In the genomic region with DNA sequence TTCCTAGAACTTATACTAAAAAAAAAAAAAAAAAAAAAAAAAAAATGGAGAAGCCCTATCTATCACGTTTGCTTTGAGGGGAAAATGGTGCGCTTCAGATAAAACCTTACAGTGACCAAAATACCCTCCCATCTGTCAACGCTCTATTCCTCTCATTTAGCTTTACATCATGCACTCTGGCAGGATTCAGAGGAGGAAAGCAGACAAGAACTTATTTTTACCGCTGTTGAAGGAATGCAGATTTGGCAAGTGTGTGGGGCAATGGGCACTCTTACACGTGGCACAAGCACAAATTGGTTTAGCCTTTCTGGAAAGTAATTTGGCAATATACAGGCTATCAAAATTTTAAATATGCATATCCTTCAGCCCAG, we compare ENCODE assay signal across 29 mouse cellular contexts.
DNase-seq lines count a peak whose midpoint lies in the region; ATAC-seq and TF ChIP-seq lines count a peak whose summit lies in the region.
"Had no signal": no experiment of that assay in that cellular context is flagged by ENCODE, and none has a peak within 500 bp of the region (broad histone marks: within the 10 kb centered on the region; RNA-seq: fewer than 3 reads in every experiment).

No protein-coding gene starts in this region.

- peak overlapping the region; percentile 22; the same call in 1 of the 2 replicates for H3K4me2 ChIP-seq in heart, embryonic 14.5 days (ENCODE audit: low read length)
- H3K4me2 ChIP-seq in liver, embryonic 13.5 days: no peak overlapping the region
- no peak overlapping the region for H3K4me2 ChIP-seq in forebrain, embryonic 12.5 days
- no peak overlapping the region for H3K4me2 ChIP-seq in midbrain, embryonic 11.5 days
- H3K4me2 ChIP-seq: forebrain, embryonic 13.5 days; heart, embryonic 15.5 days; hindbrain, embryonic 13.5 days; limb, embryonic 12.5 days; liver, embryonic 15.5 days; lung, embryonic 15.5 days; neural tube, embryonic 12.5 days had no signal

- TF ChIP-seq RAD21 in MEL (IDR thresholded peaks at IDR 0.05; ENCODE audit: low read depth, low read length): no peak

- H3K79me2 ChIP-seq in heart, adult 2 months (replicated peaks; ENCODE audit: control insufficient read depth, insufficient read depth, low read length): no peaks in the 10 kb centered on the region
- no peaks in the 10 kb centered on the region for H3K79me2 ChIP-seq in MEL (ENCODE audit: control insufficient read depth, insufficient read depth, low read length, poor library complexity)

- ATAC-seq in heart, embryonic 14.5 days (ENCODE audit: insufficient number of reproducible peaks, insufficient read depth, low FRiP score, low read depth): no peak
- ATAC-seq in liver, embryonic 13.5 days (ENCODE audit: low read depth): peak; percentile 61
- no peak for ATAC-seq in forebrain, embryonic 12.5 days (ENCODE audit: low FRiP score)
- ATAC-seq in midbrain, embryonic 11.5 days (ENCODE audit: low FRiP score): no peak
- ATAC-seq: CD4-positive, CD25-positive, alpha-beta regulatory T cell, adult 4 months; forebrain, embryonic 13.5 days; intestine, embryonic 16.5 days had no signal

- peaks cover 5 to 12% of the 10 kb centered on the region in 2 experiments for H3K4me1 ChIP-seq in heart, embryonic 14.5 days (ENCODE audit: control insufficient read depth in 2 of 2, insufficient read depth in 2 of 2, low read length in 2 of 2)
- H3K4me1 ChIP-seq in heart, adult 2 months (ENCODE audit: control insufficient read depth, insufficient read depth, low read length): no peaks in the 10 kb centered on the region
- peaks cover 10 to 14% of the 10 kb centered on the region in 2 experiments for H3K4me1 ChIP-seq in MEL (ENCODE audit: control insufficient read depth in 1 of 2, insufficient read depth in 2 of 2, low read length in 2 of 2)
- peaks cover 12% of the 10 kb centered on the region for H3K4me1 ChIP-seq in liver, embryonic 13.5 days (replicated peaks)
- no peaks in the 10 kb centered on the region for H3K4me1 ChIP-seq in forebrain, embryonic 12.5 days
- H3K4me1 ChIP-seq in midbrain, embryonic 11.5 days (ENCODE audit: control insufficient read depth, insufficient read depth, low read length): no peaks in the 10 kb centered on the region
- H3K4me1 ChIP-seq: forebrain, embryonic 13.5 days; hindbrain, embryonic 13.5 days; limb, embryonic 12.5 days; lung, embryonic 15.5 days; midbrain, embryonic 10.5 days; neural tube, embryonic 12.5 days had no signal

- no peak for TF ChIP-seq POLR2A in heart, adult 2 months (IDR thresholded peaks at IDR 0.05; ENCODE audit: insufficient read depth, low read depth, low read length)
- no peak for TF ChIP-seq POLR2A in MEL (IDR thresholded peaks at IDR 0.05; ENCODE audit: control insufficient read depth in 1 of 2, insufficient read depth in 1 of 2, low read depth in 1 of 2, low read length in 2 of 2, poor library complexity in 1 of 2)

- WGBS in heart, embryonic 14.5 days: 20% methylated on average over 5 of the region's 5 CpGs
- WGBS in heart, adult 2 months: 35% methylated on average over 5 of the region's 5 CpGs
- 25% methylated on average over 5 of the region's 5 CpGs for WGBS in liver, embryonic 13.5 days (ENCODE audit: insufficient replicate concordance)
- WGBS in forebrain, embryonic 12.5 days: 89% methylated on average over 5 of the region's 5 CpGs
- WGBS in midbrain, embryonic 11.5 days: 91% methylated on average over 5 of the region's 5 CpGs

- H3K27me3 ChIP-seq in heart, embryonic 14.5 days (ENCODE audit: control insufficient read depth, insufficient read depth, low read length): no peaks in the 10 kb centered on the region
- no peaks in the 10 kb centered on the region for H3K27me3 ChIP-seq in heart, adult 2 months (ENCODE audit: control insufficient read depth, insufficient read depth, low read length)
- H3K27me3 ChIP-seq in MEL (ENCODE audit: control insufficient read depth in 1 of 2, insufficient read depth in 2 of 2, low read length in 2 of 2): no peaks in the 10 kb centered on the region
- H3K27me3 ChIP-seq in liver, embryonic 13.5 days: no peaks in the 10 kb centered on the region
- no peaks in the 10 kb centered on the region for H3K27me3 ChIP-seq in forebrain, embryonic 12.5 days
- H3K27me3 ChIP-seq in midbrain, embryonic 11.5 days (ENCODE audit: control insufficient read depth, insufficient read depth, low read length): no peaks in the 10 kb centered on the region
- H3K27me3 ChIP-seq: forebrain, embryonic 13.5 days; heart, embryonic 15.5 days; limb, embryonic 12.5 days; liver, embryonic 15.5 days; lung, embryonic 15.5 days; neural tube, embryonic 12.5 days had no signal

- no peak for TF ChIP-seq EP300 in heart, adult 2 months (IDR thresholded peaks at IDR 0.05; ENCODE audit: insufficient read depth, low read depth, low read length)
- TF ChIP-seq EP300 in MEL (IDR thresholded peaks at IDR 0.05; ENCODE audit: low read depth in 1 of 2, low read length in 2 of 2): peak; percentile 89 to 91

- no peak for DNase-seq in heart, adult 2 months
- peak; percentile 89 for DNase-seq in MEL (ENCODE audit: low read depth, low spot score)
- DNase-seq in NIH3T3 (ENCODE audit: low read depth): peak; percentile 43
- peak; percentile 3 for DNase-seq in liver, embryonic 13.5 days
- no peak for DNase-seq in right cerebral cortex, postnatal 10 days (ENCODE audit: low spot score in 2 of 2)
- no peak for DNase-seq in midbrain, embryonic 11.5 days (ENCODE audit: low spot score, missing footprints)
- DNase-seq: adrenal gland, postnatal 10 days; cerebellum, adult 18-20 months; cerebellum, postnatal 10 days; gastrocnemius, adult 2 months; gastrocnemius, postnatal 36 days; heart, postnatal 4 days; kidney, postnatal 14 days; right cerebral cortex, adult 18-20 months; right cerebral cortex, postnatal 4 days had no signal

- no peak for TF ChIP-seq CTCF in heart, adult 2 months (IDR thresholded peaks at IDR 0.05)
- TF ChIP-seq CTCF in MEL (IDR thresholded peaks at IDR 0.05 in 2 of 3, conservative IDR thresholded peaks at IDR 0.05 in 1 of 3; ENCODE audit: control insufficient read depth in 1 of 3, insufficient read depth in 1 of 3, low read depth in 2 of 3, low read length in 3 of 3, poor library complexity in 1 of 3, severe bottlenecking in 1 of 3): no peak

- 0 out of 4 replicates have a peak overlapping the region, but pooled peaks of 1 of the 2 experiments have one; percentile 9 for H3K27ac ChIP-seq in heart, embryonic 14.5 days (replicated peaks in 1 of 2; ENCODE audit: control insufficient read depth in 1 of 2, insufficient read depth in 1 of 2, low read depth in 2 of 2, low read length in 2 of 2)
- no peak overlapping the region for H3K27ac ChIP-seq in heart, adult 2 months
- H3K27ac ChIP-seq in MEL (ENCODE audit: control insufficient read depth, low read depth, low read length): peak overlapping the region; percentile 8
- H3K27ac ChIP-seq in liver, embryonic 13.5 days: peak overlapping the region; percentile 18; the same call in 1 of the 2 replicates
- H3K27ac ChIP-seq in forebrain, embryonic 12.5 days: no peak overlapping the region
- H3K27ac ChIP-seq in midbrain, embryonic 11.5 days (ENCODE audit: low read depth, low read length): no peak overlapping the region
- H3K27ac ChIP-seq: forebrain, embryonic 13.5 days; gastrocnemius, adult 2 months; heart, embryonic 15.5 days; hindbrain, embryonic 13.5 days; limb, embryonic 12.5 days; liver, embryonic 15.5 days; lung, embryonic 15.5 days; midbrain, embryonic 10.5 days; neural tube, embryonic 12.5 days had no signal

- intact Hi-C loops in heart, adult 2 months (cut with DNase I): no loop called here

- no peak overlapping the region for H3K9ac ChIP-seq in heart, embryonic 14.5 days (ENCODE audit: low read length)
- H3K9ac ChIP-seq in heart, adult 2 months (ENCODE audit: low read depth, low read length): no peak overlapping the region
- no peak overlapping the region for H3K9ac ChIP-seq in MEL (ENCODE audit: control insufficient read depth, low read depth, low read length, poor library complexity, severe bottlenecking)
- H3K9ac ChIP-seq in liver, embryonic 13.5 days: no peak overlapping the region
- no peak overlapping the region for H3K9ac ChIP-seq in forebrain, embryonic 12.5 days
- H3K9ac ChIP-seq in midbrain, embryonic 11.5 days (ENCODE audit: low read length): no peak overlapping the region
- H3K9ac ChIP-seq: forebrain, embryonic 13.5 days; heart, embryonic 15.5 days; hindbrain, embryonic 13.5 days; limb, embryonic 12.5 days; liver, embryonic 15.5 days; lung, embryonic 15.5 days; neural tube, embryonic 12.5 days had no signal

- H3K9me3 ChIP-seq in heart, embryonic 14.5 days (ENCODE audit: control insufficient read depth, low read length): peaks cover 5% of the 10 kb centered on the region
- H3K9me3 ChIP-seq in MEL (replicated peaks; ENCODE audit: insufficient read depth, low read length): no peaks in the 10 kb centered on the region
- H3K9me3 ChIP-seq in liver, embryonic 13.5 days (replicated peaks): no peaks in the 10 kb centered on the region
- 0 out of 2 replicates have a peak, but pooled peaks cover 3% of the 10 kb centered on the region for H3K9me3 ChIP-seq in forebrain, embryonic 12.5 days
- no peaks in the 10 kb centered on the region for H3K9me3 ChIP-seq in midbrain, embryonic 11.5 days (ENCODE audit: control insufficient read depth, low read length)
- H3K9me3 ChIP-seq: forebrain, embryonic 13.5 days; heart, embryonic 15.5 days; liver, embryonic 15.5 days; lung, embryonic 15.5 days had no signal

- no peak overlapping the region for H3K4me3 ChIP-seq in heart, embryonic 14.5 days (ENCODE audit: control insufficient read depth in 1 of 2, insufficient read depth in 1 of 2, low read depth in 1 of 2, low read length in 2 of 2)
- H3K4me3 ChIP-seq in heart, adult 2 months: no peak overlapping the region
- H3K4me3 ChIP-seq in MEL (ENCODE audit: control insufficient read depth in 1 of 2, insufficient read depth in 1 of 2, low read depth in 2 of 2, low read length in 2 of 2): no peak overlapping the region
- H3K4me3 ChIP-seq in liver, embryonic 13.5 days (replicated peaks): no peak overlapping the region
- no peak overlapping the region for H3K4me3 ChIP-seq in forebrain, embryonic 12.5 days (replicated peaks)
- no peak overlapping the region for H3K4me3 ChIP-seq in midbrain, embryonic 11.5 days (ENCODE audit: low read depth, low read length)
- H3K4me3 ChIP-seq: erythroblast, embryonic 14.5 days; forebrain, embryonic 13.5 days; gastrocnemius, adult 2 months; heart, embryonic 15.5 days; hindbrain, embryonic 13.5 days; limb, embryonic 12.5 days; liver, embryonic 15.5 days; lung, embryonic 15.5 days; midbrain, embryonic 10.5 days; myocyte; neural tube, embryonic 12.5 days had no signal

- no peaks in the 10 kb centered on the region for H3K36me3 ChIP-seq in heart, embryonic 14.5 days (ENCODE audit: control insufficient read depth, insufficient read depth, low read length)
- H3K36me3 ChIP-seq in heart, adult 2 months (ENCODE audit: control insufficient read depth, insufficient read depth, low read length): no peaks in the 10 kb centered on the region
- H3K36me3 ChIP-seq in MEL (ENCODE audit: control insufficient read depth in 1 of 2, insufficient read depth in 2 of 2, low read length in 2 of 2): peaks cover 0 to 11% of the 10 kb centered on the region in 2 experiments; a peak in 2 of 4 replicates
- no peaks in the 10 kb centered on the region for H3K36me3 ChIP-seq in liver, embryonic 13.5 days
- H3K36me3 ChIP-seq in forebrain, embryonic 12.5 days (replicated peaks): no peaks in the 10 kb centered on the region
- no peaks in the 10 kb centered on the region for H3K36me3 ChIP-seq in midbrain, embryonic 11.5 days (ENCODE audit: control insufficient read depth, insufficient read depth, low read length)
- H3K36me3 ChIP-seq: heart, embryonic 15.5 days; limb, embryonic 12.5 days; liver, embryonic 15.5 days; lung, embryonic 15.5 days; midbrain, embryonic 10.5 days; neural tube, embryonic 12.5 days had no signal

Comparison
In these comparisons a context has a peak if more than half of its experiments do, and no peak if none do; other contexts are left out.
1. H3K27ac ChIP-seq: peak in MEL (single experiment) and liver, embryonic 13.5 days (single experiment); none in heart, adult 2 months (single experiment), forebrain, embryonic 12.5 days (single experiment) and midbrain, embryonic 11.5 days (single experiment).
2. DNase-seq: peak in MEL (single experiment), NIH3T3 (single experiment) and liver, embryonic 13.5 days (single experiment); none in heart, adult 2 months (0 of 2), right cerebral cortex, postnatal 10 days (0 of 2) and midbrain, embryonic 11.5 days (single experiment).